Mouse (Mus musculus): Measurements from ENCODE around the gene Cep57l1.

The Cep57l1 gene

GRCm38 (mm10) chr10:41737245-41737644, 72.4 kb downstream of the Cep57l1 start:
- DNase-seq (ENCODE audit: low spot score), result no peak

GRCm38 (mm10) chr10:41735398-41735797, 74.3 kb downstream of the Cep57l1 start:
- no peak for DNase-seq (ENCODE audit: low spot score)

GRCm38 (mm10) chr10:41733214-41733613, 76.5 kb downstream of the Cep57l1 start:
- no peak for DNase-seq (ENCODE audit: low spot score)

GRCm38 (mm10) chr10:41731932-41732331, 77.7 kb downstream of the Cep57l1 start:
- no peak for DNase-seq (ENCODE audit: low spot score)

- no peak for DNase-seq (ENCODE audit: low spot score)
These were observed 78.9 kb downstream of the Cep57l1 start for GRCm38 (mm10) chr10:41730746-41731145.

GRCm38 (mm10) chr10:41726215-41726614, 83.5 kb downstream of the Cep57l1 start:
- no peak for DNase-seq (ENCODE audit: low spot score)

- no peak for DNase-seq (ENCODE audit: low spot score)
These were observed 90.1 kb downstream of the Cep57l1 start for GRCm38 (mm10) chr10:41719587-41719986.

GRCm38 (mm10) chr10:41716029-41716897, 93.4 kb downstream of the Cep57l1 start, which contains the start of gene Ccdc162:
Gene Ccdc162, minus strand, starts transcription at chr10:41716634.
- DNase-seq (ENCODE audit: low spot score), result no peak

- no peak for DNase-seq (ENCODE audit: low spot score)
These were observed 94.1 kb downstream of the Cep57l1 start for GRCm38 (mm10) chr10:41715557-41715956.

GRCm38 (mm10) chr10:41711467-41711866, 98.2 kb downstream of the Cep57l1 start:
- no peak for DNase-seq (ENCODE audit: low spot score)

GRCm38 (mm10) chr10:41710773-41711172, 98.9 kb downstream of the Cep57l1 start:
- DNase-seq (ENCODE audit: low spot score), result no peak

GRCm38 (mm10) chr10:41709341-41709740, 100.3 kb downstream of the Cep57l1 start:
- no peak for DNase-seq (ENCODE audit: low spot score)

- no peak for DNase-seq (ENCODE audit: low spot score)
These were observed 110.0 kb downstream of the Cep57l1 start for GRCm38 (mm10) chr10:41699669-41700068.

GRCm38 (mm10) chr10:41697040-41697439, 112.6 kb downstream of the Cep57l1 start:
- DNase-seq (ENCODE audit: low spot score), result no peak

GRCm38 (mm10) chr10:41690978-41691377, 118.7 kb downstream of the Cep57l1 start:
- no peak for DNase-seq (ENCODE audit: low spot score)

- no peak for DNase-seq (ENCODE audit: low spot score)
These were observed 119.5 kb downstream of the Cep57l1 start for GRCm38 (mm10) chr10:41689941-41690887.

- DNase-seq (ENCODE audit: low spot score), result no peak
These were observed 125.1 kb downstream of the Cep57l1 start for GRCm38 (mm10) chr10:41684548-41684996.

- DNase-seq (ENCODE audit: low spot score), result peak; percentile 52
These were observed 126.9 kb downstream of the Cep57l1 start for GRCm38 (mm10) chr10:41682546-41683393.

GRCm38 (mm10) chr10:41678746-41679360, 130.8 kb downstream of the Cep57l1 start:
- no peak for DNase-seq (ENCODE audit: low spot score)

GRCm38 (mm10) chr10:41677396-41677795, 132.3 kb downstream of the Cep57l1 start:
- no peak for DNase-seq (ENCODE audit: low spot score)

GRCm38 (mm10) chr10:41676661-41677061, 133.0 kb downstream of the Cep57l1 start:
- no peak for DNase-seq (ENCODE audit: low spot score)

Data from urinary bladder, postnatal 10 days (tissue).